Mouse (Mus musculus) 416B (cell line): ENCODE data around the gene Slc51b.

ENCODE experiments used
- DNase-seq: peaks from one replicate; pipeline ENCODE4 v3.0.0; 2011; ENCODE audit warnings: low read depth

Gene Slc51b

GRCm38 (mm10) chr9:65408871-65409295 is 13.9 kb downstream of the Slc51b start:
- DNase-seq, result no peak

DNA sequence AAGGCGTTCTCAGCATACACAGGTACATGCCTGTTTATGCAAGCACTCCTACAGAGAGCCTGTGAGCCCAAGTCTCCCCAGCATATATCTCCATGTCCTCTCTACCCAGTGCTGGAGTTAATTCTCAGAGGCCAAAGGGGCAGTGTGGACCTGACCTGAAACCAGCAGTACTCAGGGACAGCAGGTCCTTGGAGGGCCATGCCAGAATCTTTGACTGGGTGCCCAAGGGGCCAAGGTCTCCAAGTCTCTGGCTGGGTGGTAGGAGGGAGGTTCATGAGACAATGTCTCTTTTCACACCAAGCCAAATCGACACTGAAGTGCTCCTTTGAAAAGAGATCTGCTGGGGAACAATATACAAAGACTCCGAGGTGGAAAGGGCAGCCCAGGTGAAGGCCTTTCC is 14.9 kb downstream of the Slc51b start:
- DNase-seq, result no peak

- DNase-seq, result no peak
Measured at GRCm38 (mm10) chr9:65407327-65407726, 15.4 kb downstream of the Slc51b start.

GRCm38 (mm10) chr9:65405184-65405449 is 17.6 kb downstream of the Slc51b start:
- DNase-seq, result no peak

DNA sequence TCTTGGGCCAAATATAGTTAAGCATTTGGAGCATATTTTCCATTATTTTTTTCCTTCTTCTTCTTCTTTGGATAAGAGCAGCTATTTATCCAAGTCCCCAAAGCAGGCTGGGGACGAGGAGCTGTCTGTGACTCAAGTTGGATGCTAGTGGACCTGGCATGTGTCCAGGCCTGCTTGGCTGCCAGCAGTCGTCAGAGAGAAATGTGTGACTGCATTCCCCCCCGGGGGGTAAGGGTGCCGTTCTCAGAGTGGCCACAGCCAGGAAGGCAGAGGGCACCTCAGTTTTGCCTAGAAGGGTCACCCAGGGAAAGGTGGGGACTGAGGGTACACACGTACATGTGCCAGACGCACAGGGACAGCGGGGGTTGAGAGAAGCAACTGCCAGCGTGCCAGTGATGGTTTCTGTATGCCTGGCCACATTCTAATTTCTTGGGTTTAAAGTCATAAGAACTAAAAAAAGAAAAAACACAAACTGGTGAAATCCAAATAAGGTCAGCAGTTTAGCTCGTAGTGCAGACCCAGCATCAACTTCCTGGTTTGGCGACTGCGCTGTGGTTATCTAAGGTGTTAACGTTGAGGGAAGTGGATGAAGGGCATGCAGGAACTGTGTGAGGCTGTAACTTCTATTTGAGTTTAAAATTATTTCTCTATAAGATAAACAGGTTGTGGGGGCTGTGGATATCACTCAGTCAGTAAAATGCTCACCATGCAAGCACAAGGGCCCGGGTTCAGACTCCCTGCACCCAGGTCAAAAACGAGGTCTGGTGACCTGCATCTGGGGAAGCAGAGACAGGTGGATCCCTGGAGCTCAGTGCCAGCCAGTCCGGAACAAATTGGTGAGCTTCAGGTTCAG is 18.2 kb downstream of the Slc51b start:
- peak; percentile 56 for DNase-seq

GRCm38 (mm10) chr9:65399934-65400333 is 22.8 kb downstream of the Slc51b start:
- DNase-seq, result no peak

GRCm38 (mm10) chr9:65398279-65398678 is 24.5 kb downstream of the Slc51b start, which contains the start of gene Rasl12:
Gene Rasl12, plus strand, starts transcription at chr9:65398506.
- no peak for DNase-seq

GRCm38 (mm10) chr9:65394360-65394759 is 28.4 kb downstream of the Slc51b start:
- DNase-seq, result no peak

DNA sequence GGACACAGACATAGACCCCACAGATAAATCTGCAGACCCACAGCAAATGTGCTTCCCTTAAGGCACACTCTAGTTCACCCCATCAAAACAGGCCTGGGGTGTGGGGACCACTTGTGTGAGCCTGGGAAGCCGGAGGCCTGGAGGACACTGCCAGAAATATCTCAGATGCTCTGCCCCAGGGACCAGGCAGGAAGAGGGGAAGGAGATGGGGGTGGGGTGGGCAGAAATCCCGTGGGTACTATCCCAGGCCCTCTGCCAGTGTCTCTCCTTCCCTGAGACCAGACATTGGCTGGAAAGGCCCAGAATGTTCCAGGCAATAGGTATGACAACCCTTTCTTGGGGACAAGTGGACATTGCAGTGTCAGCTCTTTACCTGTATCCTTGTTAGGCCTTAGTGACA is 29.1 kb downstream of the Slc51b start:
- DNase-seq, result no peak

- DNase-seq, result peak; percentile 75
Measured at GRCm38 (mm10) chr9:65392638-65393364, 30.0 kb downstream of the Slc51b start.

DNA sequence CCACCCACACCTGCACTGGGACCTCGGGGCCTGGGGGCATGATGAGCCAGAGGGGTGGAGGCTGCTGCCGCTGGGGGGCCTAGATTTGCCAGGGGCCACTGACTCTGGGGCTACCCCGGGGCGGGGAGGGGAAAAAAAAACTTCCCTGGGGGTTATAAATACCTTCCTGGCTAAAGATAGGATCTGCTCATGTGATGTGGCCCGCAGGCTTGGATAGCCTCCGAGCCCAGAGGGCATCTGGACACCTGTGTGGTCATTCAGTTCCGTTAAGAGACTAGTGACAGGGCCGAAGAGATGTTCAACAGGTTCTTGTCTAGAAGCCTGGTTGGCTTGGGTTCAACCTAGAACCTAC is 31.2 kb downstream of the Slc51b start, which contains the start of gene Kbtbd13:
Gene Kbtbd13 (minus strand): TSS at position 40 of the 352 bp plus-strand sequence.
- DNase-seq, result no peak

- no peak for DNase-seq
Measured at GRCm38 (mm10) chr9:65390752-65391612, 31.8 kb downstream of the Slc51b start.

DNA sequence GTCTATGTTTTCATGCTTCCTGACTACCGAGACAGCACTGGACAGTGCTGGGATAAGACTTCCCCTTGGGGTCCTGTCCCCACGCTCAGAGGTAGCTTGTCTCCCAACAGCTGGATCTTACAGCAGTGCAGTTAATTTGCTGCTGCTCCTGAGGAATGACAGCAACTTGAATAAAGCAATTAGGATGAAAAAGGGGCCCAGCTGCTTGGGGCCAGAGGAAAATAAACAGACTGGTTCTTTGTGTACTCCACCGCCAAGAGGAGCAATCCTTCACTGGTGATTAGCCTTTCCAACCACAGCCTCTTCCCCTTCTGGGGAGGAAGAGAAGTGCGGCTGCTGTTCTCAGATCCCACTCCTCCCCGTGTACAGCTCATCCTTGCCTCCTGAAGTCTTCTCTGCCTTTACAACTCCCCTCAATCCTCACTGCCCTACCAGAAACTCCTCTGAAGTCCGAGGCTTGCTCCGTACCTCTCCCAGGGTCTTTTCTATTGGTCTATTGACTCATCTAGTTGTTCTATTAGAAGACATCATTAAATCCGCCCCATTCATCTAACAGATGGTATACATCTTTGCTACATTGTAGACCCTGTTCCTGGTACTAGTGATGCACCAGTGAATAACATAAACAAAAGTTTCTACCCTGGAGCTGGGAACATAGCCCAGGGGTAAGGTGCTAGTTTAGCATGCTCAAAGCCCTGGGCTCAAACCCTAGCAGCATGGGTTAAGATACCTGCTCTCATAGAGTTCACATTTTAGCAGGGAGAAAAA is 36.2 kb downstream of the Slc51b start:
- DNase-seq, result peak; percentile 18

GRCm38 (mm10) chr9:65384276-65384675 is 38.5 kb downstream of the Slc51b start:
- DNase-seq, result no peak

DNA sequence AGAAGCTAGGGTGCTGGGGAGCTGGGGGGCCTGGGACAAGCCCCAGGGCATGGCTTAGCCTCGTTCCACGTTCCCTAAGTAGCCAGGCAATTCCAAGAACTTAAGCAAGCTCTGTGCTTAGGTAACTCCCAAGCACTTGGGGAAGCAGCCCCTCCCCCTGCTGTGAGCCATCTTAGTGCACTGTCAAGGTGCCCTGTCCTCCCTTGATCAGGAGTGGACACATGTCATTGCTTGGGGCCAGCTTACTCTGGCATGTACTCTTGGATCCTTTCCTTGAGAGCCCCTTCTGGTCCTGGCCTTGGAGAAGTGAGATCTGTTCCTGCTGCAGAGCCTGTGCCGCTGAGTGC is 40.0 kb downstream of the Slc51b start:
- no peak for DNase-seq

DNA sequence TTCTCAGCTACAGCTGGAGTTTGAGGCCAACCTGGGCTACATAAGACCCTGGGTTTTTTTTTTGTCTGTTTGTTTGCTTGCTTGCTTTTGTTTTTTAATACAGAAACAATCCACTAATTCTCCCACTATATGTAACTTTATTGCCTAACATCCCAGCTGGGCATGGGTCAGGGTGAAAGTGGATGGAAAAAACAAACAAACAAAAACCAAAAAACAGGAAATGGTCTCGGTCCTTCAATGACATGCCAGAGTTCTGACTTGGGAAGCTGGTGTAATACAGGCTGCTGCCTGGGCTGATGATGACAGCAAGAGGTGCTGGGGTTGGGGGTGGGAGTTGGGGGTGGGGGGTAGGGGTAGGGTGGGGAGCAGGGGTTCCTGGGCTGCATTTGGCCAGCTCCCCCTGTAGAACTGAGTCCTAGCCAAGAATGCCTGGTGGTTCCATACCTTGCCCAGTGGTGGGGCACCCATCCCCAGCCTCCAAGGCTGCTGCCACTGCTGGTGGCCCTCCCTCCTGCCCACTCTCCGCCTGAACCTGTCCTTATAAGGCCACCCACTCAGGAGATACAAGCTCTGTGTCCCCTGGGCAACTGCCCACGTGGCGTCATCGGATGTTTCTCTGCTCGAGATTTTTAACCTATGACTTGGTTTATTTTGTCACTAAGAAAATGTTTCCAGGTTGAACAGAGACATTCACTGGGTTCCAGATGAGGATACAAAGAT is 40.6 kb downstream of the Slc51b start:
- DNase-seq, result no peak

GRCm38 (mm10) chr9:65381017-65381590 is 41.7 kb downstream of the Slc51b start:
- no peak for DNase-seq

DNA sequence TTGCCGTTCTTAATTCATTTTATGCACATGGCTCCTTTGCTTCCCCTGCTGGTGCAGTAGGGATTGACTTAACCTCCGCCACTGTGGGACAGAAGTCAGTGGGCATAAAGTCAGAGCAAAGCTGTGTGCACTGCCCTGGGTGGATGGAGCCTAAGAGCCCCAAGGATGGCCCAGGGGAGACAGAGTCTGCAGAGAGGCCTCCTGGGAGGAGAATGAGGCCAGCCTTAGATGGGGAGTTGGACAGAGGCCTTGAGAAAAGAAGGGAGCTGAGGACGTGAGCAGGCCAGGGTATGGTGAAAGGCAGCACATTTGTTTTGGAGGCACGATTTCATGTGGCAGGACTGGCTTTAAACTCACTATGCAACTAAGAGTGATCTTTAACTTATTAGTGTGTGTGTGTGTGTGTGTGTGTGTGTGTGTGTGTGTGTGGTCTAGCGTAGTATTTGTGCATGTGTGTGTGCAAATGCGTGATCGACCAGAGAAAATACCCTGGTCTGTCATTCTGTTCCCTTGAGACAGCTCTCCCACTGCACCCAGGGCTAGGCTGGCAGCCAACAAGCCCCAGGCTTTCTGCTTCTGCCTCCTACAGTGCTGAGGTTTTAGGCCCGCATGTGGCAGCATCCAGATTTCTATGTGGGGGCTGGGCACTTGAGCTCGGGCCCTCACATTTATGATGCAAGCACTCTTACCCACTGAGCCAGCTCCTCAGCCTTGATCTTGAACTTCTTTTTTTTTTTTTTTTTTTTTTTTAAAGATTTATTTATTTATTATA is 47.4 kb downstream of the Slc51b start:
- DNase-seq, result no peak

GRCm38 (mm10) chr9:65374468-65375162 is 48.1 kb downstream of the Slc51b start:
- DNase-seq, result no peak
